Mouse (Mus musculus) hematopoietic stem cell, adult 5-6 weeks (primary cell): ENCODE data around the gene Arxes1. TPM values are rescaled to one million over a fixed set of nuclear protein-coding genes. Genes with fewer than 3 reads are reported as not detected.
A peak's percentile ranks its signal among the peaks of the same experiment; 100 is the strongest.
"Not testable (repeated sequence)": the region's sequence is repeated elsewhere in the genome, so short reads cannot be mapped to it uniquely, and the experiment has no call there.

Experiments used
- ATAC-seq, 2 experiments: fragments of 125-278 bp in 1 of 2; replicated peaks in 1 of 2; 2 replicates each; pipeline ENCODE4 v1.8.0; 2016 to 2017; ENCODE audit warnings: inconsistent platforms in 2 of 2, mild to moderate bottlenecking in 2 of 2, moderate number of reproducible peaks in 2 of 2, low read depth in 1 of 2, moderate TSS enrichment in 1 of 2; ENCODE audit not compliant: low FRiP score in 2 of 2, poor library complexity in 2 of 2, severe bottlenecking in 2 of 2, insufficient read depth in 1 of 2, low TSS enrichment in 1 of 2
- total RNA-seq: library from RNA; stranded (forward); fragments of 172-1452, 232-1000 nt; gene quantifications from 2 replicates; pipeline ENCODE4 v1.2.3, GENCODE M21; 2017

Gene Arxes1
- total RNA-seq, result not detected in 2 replicates

- ATAC-seq, result peak; percentile 53 to 56
These were observed at the start of gene Arxes1 for GRCm38 (mm10) chrX:136032799-136033763. Arxes1 (plus strand) TSS chrX:136033367.

GRCm38 (mm10) chrX:135984539-135985260, 48.5 kb upstream of the Arxes1 start:
- no peak for ATAC-seq

- no peak for ATAC-seq
These were observed 46.9 kb upstream of the Arxes1 start for GRCm38 (mm10) chrX:135986267-135986666.

- ATAC-seq, result no peak
These were observed 42.5 kb upstream of the Arxes1 start for GRCm38 (mm10) chrX:135990661-135991060.

GRCm38 (mm10) chrX:135993192-135993594, 40.0 kb upstream of the Arxes1 start:
- ATAC-seq, result peak; percentile 29 to 35; a peak in 3 of 4 replicates

- ATAC-seq, result peak; percentile 58 to 61
These were observed 39.5 kb upstream of the Arxes1 start, which contains the start of gene Arxes2 for GRCm38 (mm10) chrX:135993664-135994119. Arxes2 (plus strand) TSS chrX:135993824.

GRCm38 (mm10) chrX:136007199-136007843, 25.8 kb upstream of the Arxes1 start:
- no peak for ATAC-seq

- ATAC-seq, result no peak
These were observed 18.8 kb upstream of the Arxes1 start for GRCm38 (mm10) chrX:136014392-136014791.

- no peak for ATAC-seq
These were observed 2.8 kb upstream of the Arxes1 start for GRCm38 (mm10) chrX:136030331-136030730.

GRCm38 (mm10) chrX:136043726-136044125, 10.6 kb downstream of the Arxes1 start:
- no peak for ATAC-seq

GRCm38 (mm10) chrX:136047528-136047927, 14.4 kb downstream of the Arxes1 start:
- peak in 1 of 2 experiments; percentile 67; a peak in 2 of 4 replicates for ATAC-seq

- no peak for ATAC-seq
These were observed 18.1 kb downstream of the Arxes1 start for GRCm38 (mm10) chrX:136051219-136051618.

- ATAC-seq, result no peak
These were observed 27.5 kb downstream of the Arxes1 start for GRCm38 (mm10) chrX:136060698-136061097.

- ATAC-seq, result not testable (repeated sequence)
These were observed 34.2 kb downstream of the Arxes1 start for GRCm38 (mm10) chrX:136067201-136067991.

- ATAC-seq, result peak; percentile 88 to 93
These were observed 34.9 kb downstream of the Arxes1 start, which contains the start of gene Bex2 for GRCm38 (mm10) chrX:136068020-136068419. Bex2 (minus strand) TSS chrX:136068236.
